Mouse (Mus musculus) megakaryocyte, embryonic 14.5 days (primary cell): ENCODE data around the gene Tnfaip8l1.

ENCODE experiments used
- FLI1 ChIP-seq: IDR thresholded peaks from 2 replicates; pipeline ENCODE4 v1.6.1; 2012; ENCODE audit warnings: low read length, inconsistent platforms, mixed read lengths
- GATA1 ChIP-seq: IDR thresholded peaks from 3 replicates; pipeline ENCODE4 v1.6.1; 2012; ENCODE audit warnings: mixed read lengths, low read length, inconsistent platforms, borderline replicate concordance

- TF ChIP-seq GATA1 (no peak), FLI1 (no peak)
These were observed 23.2 kb downstream of the Tnfaip8l1 start for GRCm38 (mm10) chr17:56185281-56186141.
